Mouse (Mus musculus): ENCODE data around the gene Lhb.

GRCm38 (mm10) chr7:45374620-45375019, 46.0 kb upstream of the Lhb start:
- TF ChIP-seq MAFK (IDR thresholded peaks at IDR 0.05; ENCODE audit: insufficient read depth, low read depth, low read length) (no peak), ZC3H11A (IDR thresholded peaks at IDR 0.05; ENCODE audit: borderline replicate concordance, low read depth, low read length) (no peak), HCFC1 (IDR thresholded peaks at IDR 0.05; ENCODE audit: borderline replicate concordance, insufficient read depth, low read length) (no peak), CHD2 (IDR thresholded peaks at IDR 0.05; ENCODE audit: low read depth, low read length) (no peak)
